Mouse (Mus musculus) lung, embryonic 14.5 days (tissue): ENCODE measurements around the gene Pdlim4. TPM values are rescaled to one million over a fixed set of nuclear protein-coding genes. Genes with fewer than 3 reads are reported as not detected.

Source experiments
- ATAC-seq: fragments of 200-750 bp; cut with Nextera tagmentation; 2 replicates; pipeline ENCODE4 v1.8.0; 2017; ENCODE audit warnings: mild to moderate bottlenecking, moderate TSS enrichment, moderate library complexity; ENCODE audit not compliant: insufficient read depth
- DNase-seq: peaks from one replicate; pipeline ENCODE4 v3.0.0-alpha.2; 2015
- H3K27ac ChIP-seq: fragments of 300-500 bp; sonication (generic); 2 replicates; pipeline ENCODE4 v1.5.1; 2014; ENCODE audit warnings: low read depth, mild to moderate bottlenecking, moderate library complexity
- H3K27me3 ChIP-seq: fragments of 300-500 bp; sonication (generic); 2 replicates; pipeline ENCODE4 v1.6.1; 2014; ENCODE audit warnings: low read length, control low read depth; ENCODE audit not compliant: insufficient read depth
- H3K36me3 ChIP-seq: fragments of 300-500 bp; sonication (generic); 2 replicates; pipeline ENCODE4 v1.6.1; 2014; ENCODE audit warnings: control low read depth; ENCODE audit not compliant: insufficient read depth
- H3K4me1 ChIP-seq: fragments of 300-500 bp; sonication (generic); 2 replicates; pipeline ENCODE4 v1.6.1; 2014; ENCODE audit warnings: antibody characterized with exemption, control low read depth; ENCODE audit not compliant: insufficient read depth
- H3K4me2 ChIP-seq: fragments of 300-500 bp; sonication (generic); 2 replicates; pipeline ENCODE4 v1.6.1; 2014; ENCODE audit warnings: mild to moderate bottlenecking
- H3K4me3 ChIP-seq: fragments of 300-500 bp; sonication (generic); 2 replicates; pipeline ENCODE4 v1.5.1; 2014; ENCODE audit warnings: low read depth, low read length
- H3K9ac ChIP-seq: fragments of 300-500 bp; sonication (generic); 2 replicates; pipeline ENCODE4 v1.6.1; 2014
- H3K9me3 ChIP-seq: fragments of 300-500 bp; sonication (generic); 2 replicates; pipeline ENCODE4 v1.6.1; 2016; ENCODE audit warnings: low read depth, low read length, control low read depth
- CTCF ChIP-seq: IDR thresholded peaks from 2 replicates; pipeline ENCODE4 v1.5.1; 2016; ENCODE audit warnings: antibody characterized with exemption, low read depth
- WGBS: fragments of 180-500 bp; shearing (Covaris S2); extraction: QIAGEN DNeasy Blood & Tissue Kit; methylation state at CpG from one replicate; pipeline ENCODE4 v1.1.7; 2014; 5-methylcytosine and 5-hydroxymethylcytosine counted together
- polyA plus RNA-seq: library from polyadenylated mRNA; unstranded; fragments of >200 nt; fragmentation: Nextera tagmentation; extraction: Ambion mirVana; gene quantifications from 2 replicates; pipeline ENCODE4 v1.2.1, GENCODE M21; 2014

Pdlim4 gene
- polyA plus RNA-seq, 1 experiment from 2014 or later = 12.1 TPM

DNA sequence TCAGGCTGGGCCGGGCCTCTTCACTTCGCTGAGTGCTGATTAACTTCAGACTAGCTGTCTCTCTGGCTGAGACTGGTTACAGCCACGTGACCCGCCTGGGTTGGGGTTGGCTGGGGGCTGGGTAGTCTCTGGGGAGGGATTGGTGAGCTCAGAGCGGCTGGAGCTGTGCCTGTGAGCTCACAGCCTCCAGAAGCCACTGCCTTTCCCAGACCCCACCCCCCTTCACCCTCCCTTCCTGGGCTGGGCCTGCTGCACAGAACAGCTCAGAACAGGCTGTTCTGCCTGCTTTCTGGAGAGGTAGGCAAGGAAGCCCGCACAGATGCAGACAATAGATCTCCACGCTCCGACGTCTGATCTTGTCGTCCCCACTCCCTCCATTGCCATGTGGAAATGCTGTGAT lies 44.1 kb upstream of the Pdlim4 start:
- ATAC-seq (peak; percentile 99), DNase-seq (peak; percentile 94)
- H3K9ac ChIP-seq = peak overlapping the region; percentile 44
- H3K4me2 ChIP-seq = peak overlapping the region; percentile 56
- H3K4me3 ChIP-seq = peak overlapping the region; percentile 19
- WGBS = under 1% methylated on average over 10 of the region's 10 CpGs
- H3K27ac ChIP-seq = peak overlapping the region; percentile 93
- H3K4me1 ChIP-seq = peaks cover 18% of the 10 kb centered on the region
- no peaks in the 10 kb centered on the region for H3K27me3 ChIP-seq
- H3K36me3 ChIP-seq = peaks cover 6% of the 10 kb centered on the region
- no peaks in the 10 kb centered on the region for H3K9me3 ChIP-seq
- TF ChIP-seq CTCF = no peak

DNA sequence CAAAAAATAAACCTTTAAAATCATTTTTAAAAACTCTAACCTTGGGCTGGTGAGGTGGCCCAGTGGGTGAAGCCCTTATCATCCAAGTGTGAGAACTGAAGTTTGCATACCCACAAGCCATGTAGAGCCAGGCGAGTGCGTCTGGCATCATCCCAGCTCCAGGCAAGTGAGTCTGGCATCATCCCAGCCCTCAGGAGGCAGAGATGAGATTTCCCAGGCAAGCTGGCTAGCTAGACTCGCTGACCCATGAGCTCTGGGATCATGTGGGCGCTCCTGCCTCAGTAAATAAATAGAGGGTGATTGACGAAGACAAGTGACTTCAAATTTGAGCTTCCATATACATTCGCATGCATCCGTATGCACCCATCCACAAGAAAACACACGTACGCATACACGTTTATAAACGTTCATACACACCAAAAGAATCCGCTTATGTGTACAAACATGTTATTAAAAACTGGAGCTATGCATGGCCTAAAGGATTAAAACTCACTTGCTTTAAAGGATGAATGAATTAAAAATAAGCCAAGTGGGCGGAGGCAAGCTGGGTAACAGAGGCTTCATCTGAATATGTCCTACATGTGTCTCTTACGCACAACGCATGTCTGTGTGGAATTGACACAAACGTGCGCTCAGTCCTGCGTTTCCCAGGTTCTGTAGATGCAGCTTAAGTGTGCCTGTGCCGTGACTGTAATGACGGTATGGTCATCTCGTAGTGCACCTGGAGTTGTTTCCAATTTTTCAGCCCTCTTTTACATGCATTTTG lies 43.3 kb upstream of the Pdlim4 start:
- Histone ChIP-seq H3K9me3 (no peaks in the 10 kb centered on the region), H3K4me3 (no peak overlapping the region; the same call in 1 of the 2 replicates), H3K27ac (peak overlapping the region; percentile 93), H3K4me1 (peaks cover 18% of the 10 kb centered on the region), H3K36me3 (0 out of 2 replicates have a peak, but pooled peaks cover 3% of the 10 kb centered on the region), H3K9ac (peak overlapping the region; percentile 44), H3K27me3 (no peaks in the 10 kb centered on the region), H3K4me2 (peak overlapping the region; percentile 56)
- DNase-seq = peak; percentile 19
- WGBS = 62% methylated on average over 21 of the region's 21 CpGs
- no peak for TF ChIP-seq CTCF
- no peak for ATAC-seq

DNA sequence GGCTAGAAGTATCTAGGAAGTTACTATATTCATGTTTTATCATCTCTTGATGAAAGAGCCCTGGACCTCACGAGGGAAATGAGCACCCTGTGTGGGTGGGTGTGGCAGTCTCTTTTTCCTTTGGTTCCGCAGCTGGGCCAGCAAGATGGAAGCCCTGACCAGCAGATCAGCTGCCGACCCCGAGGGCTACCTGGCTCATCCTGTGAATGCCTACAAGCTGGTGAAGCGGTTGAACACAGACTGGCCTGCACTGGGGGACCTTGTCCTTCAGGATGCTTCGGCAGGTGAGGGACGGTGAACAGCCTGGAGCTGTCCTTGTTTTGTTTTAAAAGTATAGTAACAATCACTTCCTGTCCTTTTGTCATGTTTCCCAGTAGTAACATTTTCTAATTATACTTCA lies 42.5 kb upstream of the Pdlim4 start:
- Histone ChIP-seq H3K4me1 (peaks cover 18% of the 10 kb centered on the region), H3K9me3 (no peaks in the 10 kb centered on the region), H3K4me2 (no peak overlapping the region), H3K36me3 (0 out of 2 replicates have a peak, but pooled peaks cover 3% of the 10 kb centered on the region), H3K4me3 (no peak overlapping the region), H3K27me3 (no peaks in the 10 kb centered on the region), H3K9ac (no peak overlapping the region), H3K27ac (no peak overlapping the region)
- TF ChIP-seq CTCF = no peak
- no peak for DNase-seq
- WGBS = 79% methylated on average over 7 of the region's 7 CpGs
- ATAC-seq = no peak

DNA sequence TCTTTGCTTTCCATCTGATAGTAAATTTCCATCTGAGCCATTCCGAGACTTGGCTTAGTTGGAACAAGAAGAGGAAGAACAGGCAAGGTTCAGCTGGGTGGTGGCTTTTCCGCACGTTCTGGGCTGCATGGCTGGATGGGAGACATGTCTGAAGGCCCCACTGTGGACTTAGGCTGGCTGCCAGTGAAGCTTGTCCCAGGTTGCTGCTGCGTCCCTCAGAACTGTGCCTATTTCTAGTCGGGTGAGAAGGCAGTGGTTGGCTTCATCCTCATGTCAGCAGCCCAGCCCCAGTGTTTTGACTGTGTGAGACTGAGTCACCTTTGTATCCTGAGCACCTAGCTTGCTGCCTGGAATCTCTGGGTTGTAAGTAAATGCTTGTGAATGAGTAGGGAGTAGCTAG lies 40.1 kb upstream of the Pdlim4 start:
- Histone ChIP-seq H3K27ac (no peak overlapping the region), H3K9ac (no peak overlapping the region), H3K27me3 (no peaks in the 10 kb centered on the region), H3K4me2 (no peak overlapping the region), H3K36me3 (0 out of 2 replicates have a peak, but pooled peaks cover 3% of the 10 kb centered on the region), H3K4me3 (no peak overlapping the region), H3K9me3 (no peaks in the 10 kb centered on the region), H3K4me1 (peaks cover 17% of the 10 kb centered on the region)
- no peak for TF ChIP-seq CTCF
- DNase-seq (peak; percentile 22), ATAC-seq (no peak)
- WGBS = 66% methylated on average over 5 of the region's 5 CpGs

DNA sequence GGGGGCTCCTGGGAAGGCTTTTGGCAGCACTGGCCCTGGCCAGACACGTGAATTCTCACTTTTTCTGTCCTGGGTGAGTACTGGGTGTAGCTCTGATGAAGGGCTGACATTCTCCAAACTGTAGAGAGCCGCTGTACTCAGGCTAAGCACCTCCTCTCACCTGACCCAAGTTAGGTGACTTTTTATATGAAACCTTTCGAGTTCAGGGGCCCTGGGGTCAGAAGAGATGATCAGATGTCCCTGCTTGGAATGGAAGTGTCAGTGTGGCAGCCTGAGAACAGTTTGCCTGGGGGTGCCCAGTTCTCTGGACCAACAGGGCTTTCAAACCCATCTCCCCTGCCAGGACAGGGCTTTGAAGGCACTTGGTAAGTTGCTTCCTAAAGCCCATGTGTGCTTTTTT lies 39.3 kb upstream of the Pdlim4 start:
- Histone ChIP-seq H3K4me2 (no peak overlapping the region), H3K36me3 (0 out of 2 replicates have a peak, but pooled peaks cover 3% of the 10 kb centered on the region), H3K27me3 (no peaks in the 10 kb centered on the region), H3K27ac (no peak overlapping the region), H3K4me3 (no peak overlapping the region), H3K9ac (no peak overlapping the region), H3K9me3 (no peaks in the 10 kb centered on the region), H3K4me1 (peaks cover 9% of the 10 kb centered on the region)
- DNase-seq (no peak), ATAC-seq (no peak)
- no peak for TF ChIP-seq CTCF
- 67% methylated on average over 3 of the region's 3 CpGs for WGBS

DNA sequence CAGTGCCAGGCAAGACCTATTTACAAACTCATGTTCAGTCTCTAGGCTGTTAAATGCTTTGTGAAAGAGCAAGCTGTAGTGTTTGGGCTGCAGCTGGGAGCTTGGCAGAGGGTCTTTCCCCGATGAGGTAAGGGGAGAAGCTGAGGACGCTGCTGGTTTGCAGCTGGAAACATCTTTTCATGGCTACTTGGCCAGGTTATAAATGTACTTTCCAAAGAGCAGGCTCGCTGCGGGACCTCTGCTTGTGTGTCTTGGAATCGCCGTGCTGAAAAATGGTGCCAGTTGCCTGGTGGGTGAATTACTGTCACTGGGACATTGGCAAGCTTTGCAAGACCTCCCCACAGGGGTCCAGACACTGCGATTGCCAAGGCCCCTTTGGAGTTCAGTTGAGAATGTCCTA lies 38.4 kb upstream of the Pdlim4 start:
- Histone ChIP-seq H3K27ac (no peak overlapping the region), H3K4me3 (no peak overlapping the region), H3K27me3 (no peaks in the 10 kb centered on the region), H3K36me3 (0 out of 2 replicates have a peak, but pooled peaks cover 3% of the 10 kb centered on the region), H3K4me1 (peaks cover 8% of the 10 kb centered on the region), H3K9ac (no peak overlapping the region), H3K9me3 (no peaks in the 10 kb centered on the region), H3K4me2 (no peak overlapping the region)
- ATAC-seq (no peak), DNase-seq (no peak)
- no peak for TF ChIP-seq CTCF
- 71% methylated on average over 7 of the region's 7 CpGs for WGBS

DNA sequence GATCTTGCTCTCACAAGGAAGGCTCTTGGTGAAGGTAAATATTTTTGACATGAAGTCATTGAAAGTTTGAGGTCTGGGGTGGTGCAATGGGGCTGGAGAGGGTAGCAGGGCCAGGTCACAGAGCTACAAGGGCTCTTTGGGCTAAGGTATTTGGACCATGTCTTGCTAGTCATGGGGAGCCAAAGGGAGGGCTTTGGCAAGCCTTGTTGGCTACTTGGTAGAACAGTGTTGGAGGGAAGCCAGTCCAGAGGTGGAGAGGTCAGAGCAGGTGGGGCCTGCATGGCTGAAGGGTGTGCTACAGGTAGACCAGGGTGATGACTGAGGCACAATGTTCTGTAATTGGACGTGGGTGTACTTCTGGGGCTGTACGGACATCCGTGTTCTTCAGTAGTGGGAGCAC lies 37.9 kb upstream of the Pdlim4 start:
- no peak overlapping the region for H3K9ac ChIP-seq
- no peak overlapping the region for H3K27ac ChIP-seq
- no peak overlapping the region for H3K4me3 ChIP-seq
- ATAC-seq (no peak), DNase-seq (no peak)
- no peak overlapping the region for H3K4me2 ChIP-seq
- 85% methylated on average over 3 of the region's 3 CpGs for WGBS
- H3K36me3 ChIP-seq = 0 out of 2 replicates have a peak, but pooled peaks cover 3% of the 10 kb centered on the region
- TF ChIP-seq CTCF = no peak
- H3K9me3 ChIP-seq = no peaks in the 10 kb centered on the region
- H3K4me1 ChIP-seq = 0 out of 2 replicates have a peak, but pooled peaks cover 5% of the 10 kb centered on the region
- H3K27me3 ChIP-seq = no peaks in the 10 kb centered on the region
